Mouse (Mus musculus) C2C12 (cell line): Measurements from ENCODE around the gene Hsf2bp.

Experiments used
- CTCF ChIP-seq: IDR thresholded peaks from one replicate; pipeline ENCODE4 v1.5.1; 2011; ENCODE audit not compliant: control insufficient read depth, insufficient read depth, insufficient read length
- MAX ChIP-seq: IDR thresholded peaks from one replicate; pipeline ENCODE4 v1.6.1; 2011; ENCODE audit warnings: mild to moderate bottlenecking, control low read depth

DNA sequence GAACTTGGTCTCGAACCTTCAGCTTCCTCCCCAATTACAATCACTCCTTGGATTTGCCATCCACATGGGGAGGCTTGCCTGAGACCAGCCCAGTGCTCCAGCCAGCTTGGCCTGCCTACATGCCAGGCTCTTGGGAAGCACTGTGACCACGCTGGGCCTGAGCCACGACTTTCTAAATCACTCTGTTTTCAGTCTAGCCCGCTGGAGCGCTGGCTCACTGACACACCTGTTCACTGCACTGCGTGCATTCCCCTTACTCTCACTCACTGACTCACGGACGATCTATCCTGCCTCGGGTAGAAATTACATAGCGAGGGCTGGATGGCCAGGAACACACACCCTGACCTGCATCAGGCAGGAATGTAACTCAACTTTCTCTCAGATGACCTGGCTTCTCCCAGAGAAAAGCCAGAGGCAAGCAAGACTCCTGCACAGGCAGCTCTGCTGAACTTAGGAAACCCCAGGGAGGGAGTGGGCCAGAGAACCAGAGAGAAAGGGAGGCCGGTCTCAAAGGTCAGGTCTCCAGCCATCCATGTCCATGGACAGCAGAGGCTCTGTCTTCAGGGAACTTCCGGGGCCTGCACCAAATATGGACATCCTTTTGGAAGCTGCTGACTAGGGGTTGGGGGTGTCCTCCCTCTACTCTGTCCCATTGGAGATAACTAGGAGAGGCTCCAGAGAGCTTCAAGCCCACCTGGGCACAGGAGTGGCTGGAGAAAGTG is 97.4 kb downstream of the Hsf2bp start:
- TF ChIP-seq CTCF, result no peak
- TF ChIP-seq MAX, result no peak
